Mouse (Mus musculus) E14TG2a.4 (cell line): ENCODE measurements at regions not wholly inside any gene's neighbourhood (a gene's known extent, or its start where the extent isn't known, plus 50 kb on each side); places are given as distances from the start of the nearest gene placed in this dataset.

Experiments
- H3K27me3 ChIP-seq: 2 replicates; pipeline ENCODE4 v1.6.1; 2014; ENCODE audit warnings: low read length, control low read depth; ENCODE audit not compliant: insufficient read depth
- H3K36me3 ChIP-seq: 2 replicates; pipeline ENCODE4 v1.6.1; 2014; ENCODE audit warnings: low read length, control low read depth; ENCODE audit not compliant: insufficient read depth
- H3K4me1 ChIP-seq: replicated peaks from 2 replicates; pipeline ENCODE4 v1.6.1; 2014; ENCODE audit warnings: low read depth, low read length, control low read depth
- H3K4me3 ChIP-seq: replicated peaks from 2 replicates; pipeline ENCODE4 v1.5.1; 2014; ENCODE audit warnings: mild to moderate bottlenecking, low read length
- H3K9me3 ChIP-seq: 2 replicates; pipeline ENCODE4 v1.6.1; 2014; ENCODE audit warnings: low read length, control low read depth
- CTCF ChIP-seq: conservative IDR thresholded peaks from 2 replicates; pipeline ENCODE4 v1.5.1; 2014; ENCODE audit warnings: low read length
- NANOG ChIP-seq: IDR thresholded peaks from 2 replicates; pipeline ENCODE4 v1.6.1; 2014; ENCODE audit warnings: borderline replicate concordance, low read length, mixed read lengths
- POU5F1 ChIP-seq: IDR thresholded peaks from 2 replicates; pipeline ENCODE4 v1.6.1; 2014; ENCODE audit warnings: low read length, borderline replicate concordance

- Histone ChIP-seq H3K4me1 (peaks cover 62% of the 10 kb centered on the region), H3K27me3 (peaks cover 2% of the 10 kb centered on the region; the same call in 1 of the 2 replicates), H3K4me3 (peak overlapping the region; percentile 74), H3K36me3 (no peaks in the 10 kb centered on the region), H3K9me3 (no peaks in the 10 kb centered on the region)
- TF ChIP-seq CTCF (no peak), POU5F1 (no peak), NANOG (no peak)
These were observed 90.9 kb upstream of the Lef1 start for GRCm38 (mm10) chr3:131019163-131019956.

- H3K36me3 ChIP-seq, result no peaks in the 10 kb centered on the region
- H3K4me3 ChIP-seq, result peak overlapping the region; percentile 32; the same call in 1 of the 2 replicates
- H3K4me1 ChIP-seq, result peaks cover 62% of the 10 kb centered on the region
- peaks cover 2% of the 10 kb centered on the region; the same call in 1 of the 2 replicates for H3K27me3 ChIP-seq
- no peak for TF ChIP-seq POU5F1
- TF ChIP-seq NANOG, result no peak
- no peak for TF ChIP-seq CTCF
- H3K9me3 ChIP-seq, result no peaks in the 10 kb centered on the region
These were observed 92.4 kb upstream of the Lef1 start for GRCm38 (mm10) chr3:131017899-131018298.

GRCm38 (mm10) chr3:131016104-131016503 is 94.2 kb upstream of the Lef1 start:
- H3K36me3 ChIP-seq, result no peaks in the 10 kb centered on the region
- H3K4me1 ChIP-seq, result peaks cover 46% of the 10 kb centered on the region
- no peak overlapping the region for H3K4me3 ChIP-seq
- peaks cover 2% of the 10 kb centered on the region; the same call in 1 of the 2 replicates for H3K27me3 ChIP-seq
- TF ChIP-seq POU5F1, result no peak
- no peak for TF ChIP-seq CTCF
- no peak for TF ChIP-seq NANOG
- H3K9me3 ChIP-seq, result no peaks in the 10 kb centered on the region

- no peaks in the 10 kb centered on the region for H3K36me3 ChIP-seq
- TF ChIP-seq NANOG (no peak), CTCF (no peak)
- H3K27me3 ChIP-seq, result 0 out of 2 replicates have a peak, but pooled peaks cover 2% of the 10 kb centered on the region
These were observed 96.1 kb upstream of the Lef1 start for GRCm38 (mm10) chr3:131014092-131014716.

GRCm38 (mm10) chr3:131000701-131001100 is 109.6 kb upstream of the Lef1 start:
- Histone ChIP-seq H3K36me3 (no peaks in the 10 kb centered on the region), H3K27me3 (peaks cover 19% of the 10 kb centered on the region), H3K4me1 (peaks cover 8% of the 10 kb centered on the region), H3K4me3 (no peak overlapping the region), H3K9me3 (no peaks in the 10 kb centered on the region)
- no peak for TF ChIP-seq CTCF
- TF ChIP-seq POU5F1, result no peak
- TF ChIP-seq NANOG, result no peak

More at GRCm38 (mm10) chr3:131014092-131014716, 96.1 kb upstream of the Lef1 start:
- Histone ChIP-seq H3K9me3 (no peaks in the 10 kb centered on the region), H3K4me1 (peaks cover 28% of the 10 kb centered on the region), H3K4me3 (no peak overlapping the region)

- H3K9me3 ChIP-seq, result no peaks in the 10 kb centered on the region
- H3K36me3 ChIP-seq, result no peaks in the 10 kb centered on the region
- TF ChIP-seq CTCF, result no peak
- TF ChIP-seq NANOG, result no peak
- TF ChIP-seq POU5F1, result no peak
- H3K27me3 ChIP-seq, result peaks cover 19% of the 10 kb centered on the region
- no peak overlapping the region for H3K4me3 ChIP-seq
- H3K4me1 ChIP-seq, result peaks cover 8% of the 10 kb centered on the region
These were observed 110.0 kb upstream of the Lef1 start for GRCm38 (mm10) chr3:131000252-131000651.

- H3K9me3 ChIP-seq, result no peaks in the 10 kb centered on the region
- no peaks in the 10 kb centered on the region for H3K36me3 ChIP-seq
- no peak for TF ChIP-seq CTCF
- peaks cover 19% of the 10 kb centered on the region for H3K27me3 ChIP-seq
- peaks cover 8% of the 10 kb centered on the region for H3K4me1 ChIP-seq
- no peak overlapping the region for H3K4me3 ChIP-seq
These were observed 110.5 kb upstream of the Lef1 start for GRCm38 (mm10) chr3:130999818-131000217.

GRCm38 (mm10) chr3:130998433-130998832 is 111.8 kb upstream of the Lef1 start:
- TF ChIP-seq NANOG (no peak), POU5F1 (no peak), CTCF (no peak)
- Histone ChIP-seq H3K4me1 (peaks cover 8% of the 10 kb centered on the region), H3K9me3 (no peaks in the 10 kb centered on the region), H3K36me3 (no peaks in the 10 kb centered on the region), H3K27me3 (peaks cover 19% of the 10 kb centered on the region), H3K4me3 (no peak overlapping the region)

- TF ChIP-seq NANOG, result no peak
- Histone ChIP-seq H3K4me3 (no peak overlapping the region), H3K36me3 (no peaks in the 10 kb centered on the region), H3K9me3 (no peaks in the 10 kb centered on the region), H3K27me3 (peaks cover 19% of the 10 kb centered on the region), H3K4me1 (peaks cover 8% of the 10 kb centered on the region)
These were observed 113.5 kb upstream of the Lef1 start for GRCm38 (mm10) chr3:130996786-130997185.
